Mouse (Mus musculus) Patski (cell line): ENCODE measurements around the gene Tead2. TPM values are rescaled to one million over a fixed set of nuclear protein-coding genes. Genes with fewer than 3 reads are reported as not detected.

Experiments used
- ATAC-seq: fragments of 100-300 bp; one replicate; pipeline ENCODE4 v1.8.0; 2021
- CTCF ChIA-PET: fragments of 350-600 bp; sonication (Branson Sonifier 250); formaldehyde crosslinking; loops from one replicate; lab custom pipeline; 2022; ENCODE audit warnings: inconsistent platforms; lab: Charles Lee
- POLR2A ChIA-PET: fragments of 350-600 bp; sonication (Branson Sonifier 250); formaldehyde crosslinking; loops from one replicate; lab custom pipeline; 2022; ENCODE audit warnings: antibody characterized with exemption, inconsistent platforms; lab: Charles Lee
- DNase-seq: peaks from one replicate; pipeline ENCODE4 v3.0.0-alpha.2; 2011; ENCODE audit warnings: low read depth, low spot score
- H3K27me3 ChIP-seq: fragments of 371-371 bp; one replicate; pipeline ENCODE4 v1.5.1; 2021
- CTCF ChIP-seq: fragments of 100-300 bp; IDR thresholded peaks from one replicate; pipeline ENCODE4 v1.5.1; 2021
- in situ Hi-C: fragments of 300-500 bp; cut with MboI; formaldehyde crosslinking; loops from 3 replicates; pipeline ENCODE4 v1.11.1; 2018; ENCODE audit warnings: low pct_unique_long_range_greater_than_20kb, mixed read lengths
- polyA plus RNA-seq: library from polyadenylated mRNA; unstranded; gene quantifications from one replicate; pipeline ENCODE4 v1.2.3, GENCODE M21; 2021

Gene Tead2
- polyA plus RNA-seq, 1 experiment from 2014 or later = 94.7 TPM

GRCm38 (mm10) chr7:45191161-45191560 is 24.4 kb upstream of the Tead2 start:
- in situ Hi-C loops = no loop called here
- ATAC-seq = no peak
- DNase-seq = no peak
- POLR2A ChIA-PET = no interaction called here
- no peak for TF ChIP-seq CTCF
- CTCF ChIA-PET = no interaction called here
- H3K27me3 ChIP-seq = peaks cover 49% of the 10 kb centered on the region

DNA sequence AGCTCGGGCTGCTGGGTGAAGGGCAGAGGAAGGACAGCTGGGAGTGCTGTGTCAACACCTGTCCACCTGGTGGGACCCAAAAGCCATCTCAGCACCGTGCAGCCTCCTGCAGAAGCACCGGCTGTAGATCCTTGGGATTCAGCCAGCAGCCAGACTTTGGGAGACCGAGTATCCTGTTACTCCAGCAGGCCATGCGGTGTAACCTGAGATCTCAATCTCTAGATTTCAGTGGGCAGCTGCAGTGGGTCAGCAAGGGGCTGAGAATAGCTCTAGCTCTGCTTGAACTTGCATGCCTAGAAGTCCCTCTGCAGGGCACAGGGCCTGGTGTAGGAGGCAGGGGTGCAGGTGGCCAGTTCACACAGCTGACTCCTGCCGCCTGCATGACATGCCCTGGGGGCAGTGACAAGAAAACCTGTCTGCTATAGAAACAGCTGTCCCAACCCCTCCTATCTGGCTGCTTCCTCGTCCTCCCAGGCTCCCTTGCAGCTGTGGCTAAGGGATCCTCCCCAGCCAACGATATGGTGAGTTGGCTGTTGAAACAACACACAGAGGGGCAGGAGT is 23.7 kb upstream of the Tead2 start:
- no peak for TF ChIP-seq CTCF
- H3K27me3 ChIP-seq = peaks cover 44% of the 10 kb centered on the region
- POLR2A ChIA-PET = no interaction called here
- DNase-seq = no peak
- no peak for ATAC-seq
- CTCF ChIA-PET = interaction anchor here (2.7 kb wide), 1 partner anchor 30 kb away, joined by 8 read pairs; no protein-coding TSS in a partner anchor
- in situ Hi-C loops = no loop called here

DNA sequence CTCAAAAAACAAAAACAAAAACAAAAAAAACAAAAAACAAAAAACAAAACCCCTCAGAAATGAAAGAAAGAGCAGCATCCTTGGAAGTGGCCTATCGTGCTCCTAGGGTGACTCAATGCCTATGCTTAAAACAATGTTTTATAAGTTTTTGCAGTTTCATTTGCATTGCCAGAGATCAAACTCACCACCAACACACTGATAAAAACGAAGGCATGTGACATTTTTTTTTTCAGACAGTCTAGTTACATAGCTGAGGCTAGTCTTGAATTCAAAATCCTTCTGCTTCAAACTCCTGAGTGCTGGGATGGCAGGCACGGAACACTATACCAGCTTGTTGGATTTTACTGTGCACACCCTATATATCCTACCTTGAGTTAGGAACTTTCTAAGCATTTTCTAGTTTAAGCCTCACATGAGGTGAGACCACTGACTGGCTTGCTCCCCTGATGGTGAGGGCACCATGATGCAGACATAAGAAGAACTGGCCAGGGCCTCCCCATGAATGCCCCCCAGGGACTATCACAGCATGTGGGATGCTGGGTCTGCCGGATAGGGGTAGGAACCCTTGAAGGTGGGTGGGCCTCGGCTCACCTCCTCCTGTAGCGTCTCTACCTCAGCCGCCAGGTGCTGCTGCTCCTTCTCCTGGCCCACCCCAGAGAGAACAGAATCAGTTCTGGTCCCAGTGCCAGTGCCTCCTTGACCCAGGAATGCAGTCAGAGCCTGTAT is 22.8 kb upstream of the Tead2 start:
- H3K27me3 ChIP-seq = peaks cover 49% of the 10 kb centered on the region
- ChIA-PET CTCF (interaction anchor here (2.7 kb wide), 1 partner anchor 31 kb away, joined by 8 read pairs; no protein-coding TSS in a partner anchor), POLR2A (interaction anchor here (2.1 kb wide), 1 partner anchor 10 kb away, joined by 5 read pairs; no protein-coding TSS in a partner anchor)
- no peak for ATAC-seq
- in situ Hi-C loops = no loop called here
- TF ChIP-seq CTCF = no peak
- DNase-seq = no peak

DNA sequence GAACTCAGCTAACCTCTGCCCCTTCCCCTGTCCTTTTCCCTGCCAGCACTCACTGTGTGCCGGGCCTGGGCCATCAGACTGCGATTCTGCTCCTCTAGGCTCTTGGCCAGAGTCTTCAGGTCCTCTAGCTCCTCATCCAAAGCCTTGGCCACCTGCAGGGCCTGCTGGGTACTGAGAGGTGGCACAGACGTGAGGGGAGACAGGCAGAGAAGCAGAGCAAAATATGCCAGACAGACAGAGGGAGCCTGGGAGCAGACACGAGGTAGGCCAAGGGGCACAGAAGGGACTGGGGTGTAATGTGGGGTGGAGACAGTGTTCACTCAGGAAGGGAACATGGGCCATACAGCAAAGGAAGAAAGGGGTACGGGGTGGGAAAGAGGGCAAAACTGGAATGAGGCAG is 22.1 kb upstream of the Tead2 start:
- in situ Hi-C loops = no loop called here

DNA sequence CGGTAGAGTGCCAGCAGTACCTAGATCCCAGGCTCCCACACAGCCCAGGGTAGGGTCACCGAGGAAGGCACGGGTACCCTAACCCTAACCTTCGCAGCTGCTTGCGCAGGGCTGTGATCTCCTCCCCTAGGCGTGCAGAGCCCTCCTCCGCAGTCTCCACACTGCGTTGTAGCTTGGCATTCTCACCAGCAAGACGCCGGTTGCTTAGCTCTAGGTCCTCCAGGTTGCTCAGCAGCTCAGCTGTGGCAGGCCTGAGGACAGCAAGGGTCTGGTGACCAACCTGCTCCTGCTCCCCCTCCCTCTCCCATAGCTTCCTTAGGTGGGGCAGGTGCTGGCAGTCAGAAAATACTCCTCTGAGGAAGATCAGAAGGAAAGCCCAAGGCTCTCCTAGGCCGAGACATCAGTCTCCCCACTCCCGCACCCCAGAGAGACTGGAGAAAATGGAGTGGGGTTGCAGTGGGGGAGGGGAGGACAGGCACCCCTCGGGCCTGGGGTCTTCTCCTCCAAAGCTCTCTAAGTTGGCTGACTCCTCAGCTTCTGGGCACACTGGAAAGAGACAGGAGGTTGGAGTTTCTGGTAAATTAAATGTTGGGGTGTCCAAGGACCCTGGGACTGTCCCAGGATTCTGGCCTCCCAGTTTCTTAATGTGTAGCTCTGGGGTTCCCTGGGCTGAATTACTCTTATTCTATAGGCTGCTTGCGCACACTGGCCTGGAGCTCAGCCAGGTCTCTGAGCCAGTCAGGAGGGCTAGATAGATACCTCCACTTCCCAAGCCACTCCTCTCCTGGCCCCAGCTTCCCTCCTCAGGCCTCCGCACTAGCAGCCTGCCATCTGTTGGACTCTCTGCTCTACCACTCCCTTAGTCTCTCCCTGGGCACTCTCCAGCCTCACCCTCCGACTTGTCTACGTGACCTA is 21.4 kb upstream of the Tead2 start:
- peaks cover 43% of the 10 kb centered on the region for H3K27me3 ChIP-seq
- POLR2A ChIA-PET = interaction anchor here (2.1 kb wide), 1 partner anchor 12 kb away, joined by 5 read pairs; no protein-coding TSS in a partner anchor
- in situ Hi-C loops = no loop called here
- TF ChIP-seq CTCF = no peak
- CTCF ChIA-PET = interaction anchor here (0.9 to 2.7 kb wide), 2 partner anchors 32 kb away, joined by 8 read pairs; no protein-coding TSS in a partner anchor
- no peak for ATAC-seq
- no peak for DNase-seq

More for the DNA sequence above, 22.1 kb upstream of the Tead2 start:
- POLR2A ChIA-PET = interaction anchor here (2.1 kb wide), 1 partner anchor 11 kb away, joined by 5 read pairs; no protein-coding TSS in a partner anchor
- CTCF ChIA-PET = interaction anchor here (2.7 kb wide), 1 partner anchor 31 kb away, joined by 8 read pairs; no protein-coding TSS in a partner anchor
- no peak for ATAC-seq
- DNase-seq = no peak
- TF ChIP-seq CTCF = no peak
- H3K27me3 ChIP-seq = peaks cover 47% of the 10 kb centered on the region

DNA sequence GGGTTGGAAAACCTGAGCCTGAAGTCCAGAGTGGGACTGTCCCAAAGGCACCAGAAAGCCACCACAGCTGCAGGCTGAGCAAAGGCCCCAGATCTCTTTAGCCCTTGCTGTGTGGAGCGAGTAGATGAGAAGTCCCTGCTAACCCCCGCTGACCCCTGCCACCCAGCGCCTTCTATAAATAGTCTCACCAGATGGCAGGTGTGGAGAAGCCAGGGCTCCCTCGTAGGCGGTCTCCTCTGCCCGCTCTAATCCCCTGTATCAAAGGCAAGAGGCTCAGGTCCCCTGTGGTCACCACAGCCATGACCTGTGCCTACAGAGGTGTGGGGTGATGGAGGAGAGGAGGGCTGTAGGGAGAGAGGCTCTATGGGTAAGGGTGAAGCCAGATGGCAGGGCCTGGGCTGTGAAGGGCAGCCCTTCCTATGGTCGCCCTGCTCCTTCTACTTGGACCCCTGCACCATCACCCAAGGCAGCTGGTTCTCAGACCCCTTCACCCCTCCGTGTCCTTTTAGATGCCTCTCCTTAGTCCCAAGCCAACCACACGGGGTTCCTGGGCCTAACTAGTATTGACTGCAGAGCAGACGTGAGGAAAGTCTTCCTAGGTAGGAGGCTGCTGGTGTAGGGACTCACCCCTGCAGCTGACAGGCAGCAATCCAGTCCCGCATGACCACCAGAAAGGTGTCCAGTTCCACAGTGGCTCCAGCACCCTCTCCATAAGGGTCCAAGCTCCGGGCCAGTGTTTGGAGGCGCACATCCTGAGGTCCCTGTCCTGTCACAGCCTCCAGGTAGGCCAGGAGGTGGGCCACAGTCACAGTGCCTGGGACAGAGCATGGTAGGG is 20.0 kb upstream of the Tead2 start:
- ChIA-PET POLR2A (no interaction called here), CTCF (no interaction called here)
- in situ Hi-C loops = no loop called here
- no peak for TF ChIP-seq CTCF
- DNase-seq (no peak), ATAC-seq (no peak)
- peaks cover 36% of the 10 kb centered on the region for H3K27me3 ChIP-seq

- ATAC-seq = no peak
- POLR2A ChIA-PET = no interaction called here
- TF ChIP-seq CTCF = no peak
- CTCF ChIA-PET = interaction anchor here (5.1 kb wide), 1 partner anchor 34 kb away, joined by 30 read pairs; no protein-coding TSS in a partner anchor
- peaks cover 33% of the 10 kb centered on the region for H3K27me3 ChIP-seq
- DNase-seq = no peak
- in situ Hi-C loops = no loop called here
Observed at GRCm38 (mm10) chr7:45196176-45196535, 19.4 kb upstream of the Tead2 start.

DNA sequence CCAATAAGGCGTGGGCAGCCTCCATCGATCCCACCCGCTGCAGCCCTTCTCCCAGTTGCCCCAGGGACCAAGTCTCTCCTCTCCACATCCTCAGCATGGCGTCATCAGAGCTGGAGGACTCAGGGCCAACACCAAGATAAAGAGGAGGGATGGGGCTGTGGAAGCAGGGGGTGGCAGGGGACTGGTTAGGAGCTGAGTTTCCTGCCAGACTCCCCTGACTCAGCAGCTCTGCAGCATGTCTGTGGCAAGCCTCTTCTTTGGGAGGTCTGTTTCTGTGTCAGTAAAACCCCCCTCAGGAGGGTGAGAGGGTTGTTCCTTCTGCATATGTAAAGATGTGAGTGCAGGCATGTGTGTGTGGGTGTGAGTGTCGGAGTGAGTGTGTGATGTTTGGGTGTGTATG is 18.6 kb upstream of the Tead2 start:
- no peak for TF ChIP-seq CTCF
- DNase-seq = no peak
- CTCF ChIA-PET = interaction anchor here (1.8 to 5.1 kb wide), 2 partner anchors 32 to 35 kb away, joined by 6 to 30 read pairs; no protein-coding TSS in a partner anchor
- POLR2A ChIA-PET = no interaction called here
- in situ Hi-C loops = no loop called here
- ATAC-seq = no peak
- H3K27me3 ChIP-seq = peaks cover 33% of the 10 kb centered on the region

DNA sequence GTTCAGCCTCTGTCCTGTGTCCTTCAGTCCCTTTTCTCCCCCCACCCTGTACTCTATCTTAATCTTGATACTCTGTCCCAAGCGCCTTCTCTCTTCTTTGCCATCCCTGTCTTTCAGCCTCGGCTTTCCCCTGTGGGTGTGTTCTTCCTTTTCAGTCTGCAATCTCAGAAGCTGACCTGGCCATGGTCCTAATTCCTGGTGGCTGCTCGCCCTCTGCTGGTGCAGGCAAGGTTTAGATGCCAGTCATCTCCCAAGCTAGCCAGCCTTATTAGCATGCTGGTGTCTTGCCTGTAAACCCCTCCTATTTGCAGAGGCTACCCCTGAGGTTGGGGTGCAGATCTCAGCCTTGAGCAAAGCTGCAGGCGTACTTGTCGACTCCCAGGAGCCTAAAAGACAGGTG is 17.1 kb upstream of the Tead2 start:
- in situ Hi-C loops = no loop called here
- ChIA-PET POLR2A (no interaction called here), CTCF (interaction anchor here (1.0 to 5.1 kb wide), 6 partner anchors 9 to 41 kb away, joined by 4 to 30 read pairs (median 4); no protein-coding TSS in a partner anchor)
- peaks cover 32% of the 10 kb centered on the region for H3K27me3 ChIP-seq
- TF ChIP-seq CTCF = no peak
- DNase-seq (no peak), ATAC-seq (peak; percentile 22)
